Mouse (Mus musculus): ENCODE measurements around the gene Fam69b. TPM values are rescaled to one million over a fixed set of nuclear protein-coding genes. Genes with fewer than 3 reads are reported as not detected.

Gene Fam69b
- 123 and 160 TPM in 2 replicates for polyA plus RNA-seq (2014; fragmentation: Nextera tagmentation; extraction: Ambion mirVana)

GRCm38 (mm10) chr2:26627921-26628739, at the start of gene Fam69b:
Fam69b (plus strand) TSS chr2:26628457.
- Histone ChIP-seq H3K4me2 (ENCODE audit: low read length) (peak within 1 kb of the TSS; percentile 80), H3K9me3 (ENCODE audit: control insufficient read depth, low read length) (no peaks in the 10 kb centered on the region), H3K4me3 (replicated peaks; ENCODE audit: low read depth, low read length) (peak within 1 kb of the TSS; percentile 68), H3K27ac (replicated peaks; ENCODE audit: low read depth, low read length) (peak within 1 kb of the TSS; percentile 85), H3K36me3 (ENCODE audit: control insufficient read depth, insufficient read depth, low read length) (peaks cover 7% of the 10 kb centered on the region; the same call in 1 of the 2 replicates), H3K9ac (replicated peaks; ENCODE audit: low read length) (peak within 1 kb of the TSS; percentile 94), H3K27me3 (ENCODE audit: control insufficient read depth, insufficient read depth, low read length) (no peaks in the 10 kb centered on the region), H3K4me1 (ENCODE audit: control insufficient read depth, insufficient read depth, low read length) (peaks cover 34% of the 10 kb centered on the region)
- peak; percentile 82 for ATAC-seq (ENCODE audit: low FRiP score, low TSS enrichment)
- 1% methylated on average over 70 of the region's 70 CpGs for WGBS
- DNase-seq = peak; percentile 98

GRCm38 (mm10) chr2:26579714-26580113, 48.5 kb upstream of the Fam69b start, which contains the start of gene Egfl7:
Egfl7 (plus strand) TSS chr2:26580014.
- Histone ChIP-seq H3K9me3 (ENCODE audit: control insufficient read depth, low read length) (no peaks in the 10 kb centered on the region), H3K27me3 (ENCODE audit: control insufficient read depth, insufficient read depth, low read length) (no peaks in the 10 kb centered on the region), H3K27ac (replicated peaks; ENCODE audit: low read depth, low read length) (no peak within 1 kb of the TSS), H3K4me1 (ENCODE audit: control insufficient read depth, insufficient read depth, low read length) (no peaks in the 10 kb centered on the region), H3K4me2 (ENCODE audit: low read length) (no peak within 1 kb of the TSS), H3K36me3 (ENCODE audit: control insufficient read depth, insufficient read depth, low read length) (no peaks in the 10 kb centered on the region), H3K9ac (replicated peaks; ENCODE audit: low read length) (no peak within 1 kb of the TSS), H3K4me3 (replicated peaks; ENCODE audit: low read depth, low read length) (no peak within 1 kb of the TSS)
- DNase-seq (no peak), ATAC-seq (ENCODE audit: low FRiP score, low TSS enrichment) (no peak)
- 83% methylated on average over 1 of the region's 1 CpGs for WGBS

GRCm38 (mm10) chr2:26580751-26581150, 47.5 kb upstream of the Fam69b start:
- 92% methylated on average over 5 of the region's 5 CpGs for WGBS
- H3K9me3 ChIP-seq (ENCODE audit: control insufficient read depth, low read length) = no peaks in the 10 kb centered on the region

GRCm38 (mm10) chr2:26582203-26582602, 46.1 kb upstream of the Fam69b start:
- peaks cover 7% of the 10 kb centered on the region; the same call in 1 of the 2 replicates for H3K4me1 ChIP-seq (ENCODE audit: control insufficient read depth, insufficient read depth, low read length)
- no peak overlapping the region for H3K27ac ChIP-seq (replicated peaks; ENCODE audit: low read depth, low read length)
- WGBS = 55% methylated on average over 2 of the region's 2 CpGs
- H3K9ac ChIP-seq (replicated peaks; ENCODE audit: low read length) = no peak overlapping the region
- no peak for DNase-seq
- no peaks in the 10 kb centered on the region for H3K36me3 ChIP-seq (ENCODE audit: control insufficient read depth, insufficient read depth, low read length)
- no peak overlapping the region for H3K4me3 ChIP-seq (replicated peaks; ENCODE audit: low read depth, low read length)
- H3K4me2 ChIP-seq (ENCODE audit: low read length) = no peak overlapping the region
- H3K9me3 ChIP-seq (ENCODE audit: control insufficient read depth, low read length) = no peaks in the 10 kb centered on the region
- ATAC-seq (ENCODE audit: low FRiP score, low TSS enrichment) = no peak
- no peaks in the 10 kb centered on the region for H3K27me3 ChIP-seq (ENCODE audit: control insufficient read depth, insufficient read depth, low read length)

More at GRCm38 (mm10) chr2:26580751-26581150, 47.5 kb upstream of the Fam69b start:
- Histone ChIP-seq H3K4me2 (ENCODE audit: low read length) (no peak overlapping the region), H3K36me3 (ENCODE audit: control insufficient read depth, insufficient read depth, low read length) (no peaks in the 10 kb centered on the region), H3K27me3 (ENCODE audit: control insufficient read depth, insufficient read depth, low read length) (no peaks in the 10 kb centered on the region), H3K4me1 (ENCODE audit: control insufficient read depth, insufficient read depth, low read length) (no peaks in the 10 kb centered on the region), H3K9ac (replicated peaks; ENCODE audit: low read length) (no peak overlapping the region), H3K4me3 (replicated peaks; ENCODE audit: low read depth, low read length) (no peak overlapping the region), H3K27ac (replicated peaks; ENCODE audit: low read depth, low read length) (no peak overlapping the region)
- no peak for DNase-seq
- no peak for ATAC-seq (ENCODE audit: low FRiP score, low TSS enrichment)

- peaks cover 8% of the 10 kb centered on the region; the same call in 1 of the 2 replicates for H3K4me1 ChIP-seq (ENCODE audit: control insufficient read depth, insufficient read depth, low read length)
- H3K9me3 ChIP-seq (ENCODE audit: control insufficient read depth, low read length) = no peaks in the 10 kb centered on the region
- no peak overlapping the region for H3K4me2 ChIP-seq (ENCODE audit: low read length)
- H3K36me3 ChIP-seq (ENCODE audit: control insufficient read depth, insufficient read depth, low read length) = no peaks in the 10 kb centered on the region
- WGBS = 69% methylated on average over 7 of the region's 7 CpGs
- no peak overlapping the region for H3K4me3 ChIP-seq (replicated peaks; ENCODE audit: low read depth, low read length)
- DNase-seq = no peak
- H3K9ac ChIP-seq (replicated peaks; ENCODE audit: low read length) = no peak overlapping the region
- H3K27ac ChIP-seq (replicated peaks; ENCODE audit: low read depth, low read length) = no peak overlapping the region
- no peaks in the 10 kb centered on the region for H3K27me3 ChIP-seq (ENCODE audit: control insufficient read depth, insufficient read depth, low read length)
- no peak for ATAC-seq (ENCODE audit: low FRiP score, low TSS enrichment)
Measured at GRCm38 (mm10) chr2:26582741-26583140, 45.5 kb upstream of the Fam69b start.

- DNase-seq (no peak), ATAC-seq (ENCODE audit: low FRiP score, low TSS enrichment) (no peak)
- Histone ChIP-seq H3K4me1 (ENCODE audit: control insufficient read depth, insufficient read depth, low read length) (peaks cover 8% of the 10 kb centered on the region; the same call in 1 of the 2 replicates), H3K9ac (replicated peaks; ENCODE audit: low read length) (no peak overlapping the region), H3K4me2 (ENCODE audit: low read length) (no peak overlapping the region), H3K36me3 (ENCODE audit: control insufficient read depth, insufficient read depth, low read length) (no peaks in the 10 kb centered on the region), H3K4me3 (replicated peaks; ENCODE audit: low read depth, low read length) (no peak overlapping the region), H3K9me3 (ENCODE audit: control insufficient read depth, low read length) (no peaks in the 10 kb centered on the region), H3K27ac (replicated peaks; ENCODE audit: low read depth, low read length) (0 out of 2 replicates have a peak overlapping the region, but pooled peaks have one; percentile 1), H3K27me3 (ENCODE audit: control insufficient read depth, insufficient read depth, low read length) (no peaks in the 10 kb centered on the region)
- WGBS = 82% methylated on average over 11 of the region's 11 CpGs
Measured at GRCm38 (mm10) chr2:26583640-26584039, 44.6 kb upstream of the Fam69b start.

GRCm38 (mm10) chr2:26585713-26586112, 42.5 kb upstream of the Fam69b start:
- Histone ChIP-seq H3K27me3 (ENCODE audit: control insufficient read depth, insufficient read depth, low read length) (no peaks in the 10 kb centered on the region), H3K4me1 (ENCODE audit: control insufficient read depth, insufficient read depth, low read length) (peaks cover 8% of the 10 kb centered on the region; the same call in 1 of the 2 replicates), H3K36me3 (ENCODE audit: control insufficient read depth, insufficient read depth, low read length) (no peaks in the 10 kb centered on the region), H3K4me3 (replicated peaks; ENCODE audit: low read depth, low read length) (no peak overlapping the region), H3K27ac (replicated peaks; ENCODE audit: low read depth, low read length) (peak overlapping the region; percentile 45; the same call in 1 of the 2 replicates), H3K4me2 (ENCODE audit: low read length) (peak overlapping the region; percentile 71), H3K9me3 (ENCODE audit: control insufficient read depth, low read length) (no peaks in the 10 kb centered on the region), H3K9ac (replicated peaks; ENCODE audit: low read length) (no peak overlapping the region)
- 64% methylated on average over 6 of the region's 6 CpGs for WGBS
- DNase-seq = peak; percentile 32
- no peak for ATAC-seq (ENCODE audit: low FRiP score, low TSS enrichment)

- Histone ChIP-seq H3K27ac (replicated peaks; ENCODE audit: low read depth, low read length) (peak within 1 kb of the TSS; percentile 45; the same call in 1 of the 2 replicates), H3K9ac (replicated peaks; ENCODE audit: low read length) (peak within 1 kb of the TSS; percentile 57), H3K4me3 (replicated peaks; ENCODE audit: low read depth, low read length) (peak within 1 kb of the TSS; percentile 52), H3K27me3 (ENCODE audit: control insufficient read depth, insufficient read depth, low read length) (no peaks in the 10 kb centered on the region), H3K4me2 (ENCODE audit: low read length) (peak within 1 kb of the TSS; percentile 71), H3K4me1 (ENCODE audit: control insufficient read depth, insufficient read depth, low read length) (peaks cover 8% of the 10 kb centered on the region; the same call in 1 of the 2 replicates), H3K9me3 (ENCODE audit: control insufficient read depth, low read length) (no peaks in the 10 kb centered on the region), H3K36me3 (ENCODE audit: control insufficient read depth, insufficient read depth, low read length) (no peaks in the 10 kb centered on the region)
- peak; percentile 78 for ATAC-seq (ENCODE audit: low FRiP score, low TSS enrichment)
- WGBS = under 1% methylated on average over 60 of the region's 65 CpGs
- peak; percentile 82 for DNase-seq
Measured at GRCm38 (mm10) chr2:26586294-26587043, 41.8 kb upstream of the Fam69b start, which contains the start of gene Gm20532. Gm20532 (plus strand) TSS chr2:26586639.
